In the genomic region with DNA sequence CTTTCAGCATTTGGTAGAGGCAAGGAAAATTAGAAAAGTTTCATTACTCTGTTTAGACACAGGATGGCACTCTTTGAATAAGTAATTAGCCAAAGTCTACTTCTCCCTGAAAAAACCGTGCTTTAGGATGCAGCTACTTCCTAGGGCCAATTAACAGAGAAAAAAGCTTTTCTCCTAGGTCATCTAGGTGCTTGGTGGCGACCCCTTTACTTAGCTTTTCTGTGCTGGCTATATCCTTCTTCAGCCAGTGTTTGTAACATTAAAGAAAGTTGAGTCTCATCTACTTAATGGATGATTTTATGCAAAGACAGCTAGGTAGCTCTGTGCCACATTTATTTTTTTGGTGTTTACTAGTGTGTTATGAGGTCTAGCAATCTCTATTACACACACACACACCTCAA, we compare ENCODE assay signal across 8 mouse cellular contexts. TPM values are rescaled to one million over a fixed set of nuclear protein-coding genes. Genes with fewer than 3 reads are reported as not detected.
DNase-seq lines count a peak whose midpoint lies in the region; ATAC-seq lines count a peak whose summit lies in the region.

No protein-coding gene starts in this region.

- WGBS in heart, embryonic 13.5 days: 7% methylated on average over 2 of the region's 2 CpGs

- no peaks in the 10 kb centered on the region for H3K36me3 ChIP-seq in heart, embryonic 13.5 days

- H3K4me3 ChIP-seq in heart, embryonic 13.5 days: peak overlapping the region; percentile 69

- peak overlapping the region; percentile 79 for H3K4me2 ChIP-seq in heart, embryonic 13.5 days

- H3K27me3 ChIP-seq in heart, embryonic 13.5 days (replicated peaks): no peaks in the 10 kb centered on the region

- peak; percentile 19 for DNase-seq in adrenal gland, postnatal 10 days
- DNase-seq in adrenal gland, postnatal 36 days: no peak
- DNase-seq in 416B (ENCODE audit: low read depth): peak; percentile 88
- DNase-seq in cerebellum, postnatal 10 days: peak; percentile 19 to 64
- DNase-seq in layer of hippocampus, adult 8-10 months (ENCODE audit: low spot score in 2 of 2): peak; percentile 8 to 14
- DNase-seq in right cerebral cortex, postnatal 14 days: no peak

- H3K4me1 ChIP-seq in heart, embryonic 13.5 days: peaks cover 5% of the 10 kb centered on the region

- peak overlapping the region; percentile 96 for H3K27ac ChIP-seq in heart, embryonic 13.5 days (replicated peaks)

- ATAC-seq in heart, embryonic 13.5 days (ENCODE audit: extremely low read depth, insufficient number of reproducible peaks, low FRiP score, low TSS enrichment): no peak
- peak; percentile 53 for ATAC-seq in megakaryocyte-erythroid progenitor cell, adult 5-6 weeks (replicated peaks; ENCODE audit: low FRiP score, low TSS enrichment, poor library complexity, severe bottlenecking)

- peak overlapping the region; percentile 89 for H3K9ac ChIP-seq in heart, embryonic 13.5 days

- H3K9me3 ChIP-seq in heart, embryonic 13.5 days: no peaks in the 10 kb centered on the region

RNA-seq across cellular contexts. Expression of a gene that starts 2.6 kb away (rescaled TPM):
- total RNA-seq in adrenal gland, postnatal 10 days (2021): 1 to 10 TPM; 3.7 to 5.1 TPM
- total RNA-seq in adrenal gland, postnatal 36 days (2021): 1 to 10 TPM; 2.5 to 4.5 TPM
- polyA plus RNA-seq in heart, embryonic 13.5 days (2015; fragmentation: Nextera tagmentation; extraction: Ambion mirVana): 3.7 and 4.2 TPM in 2 replicates
- total RNA-seq in layer of hippocampus, adult 8-10 months (2022): 1 to 10 TPM; 3.8 to 4.9 (median 4.2) TPM
- 4.4 and 4.9 TPM in 2 replicates for total RNA-seq in megakaryocyte-erythroid progenitor cell, adult 5-6 weeks (2014; fragmentation: Nextera tagmentation)
- total RNA-seq in megakaryocyte-erythroid progenitor cell, adult 5-6 weeks (2017): 0.38 and 1.9 TPM in 2 replicates

RNA-seq across cellular contexts. Expression of a gene that starts 56.4 kb away (rescaled TPM):
- total RNA-seq in adrenal gland, postnatal 10 days (2021): 10 to 100 TPM; 15.0 to 18.3 TPM
- 10 to 100 TPM; 14.0 to 14.2 TPM for total RNA-seq in adrenal gland, postnatal 36 days (2021)
- polyA plus RNA-seq in heart, embryonic 13.5 days (2015; fragmentation: Nextera tagmentation; extraction: Ambion mirVana): 8.1 TPM in 2 replicates
- total RNA-seq in layer of hippocampus, adult 8-10 months (2022): 10 to 100 TPM; 13.4 to 16.2 (median 14.7) TPM
- total RNA-seq in megakaryocyte-erythroid progenitor cell, adult 5-6 weeks (2014; fragmentation: Nextera tagmentation): 35.4 and 47.5 TPM in 2 replicates
- 45.6 and 55.2 TPM in 2 replicates for total RNA-seq in megakaryocyte-erythroid progenitor cell, adult 5-6 weeks (2017)

RNA-seq across cellular contexts. Expression of a gene that starts 56.6 kb away (rescaled TPM):
- 1 to 10 TPM; 6.7 to 7.7 TPM for total RNA-seq in adrenal gland, postnatal 10 days (2021)
- total RNA-seq in adrenal gland, postnatal 36 days (2021): 1 to 10 TPM; 2.4 to 2.7 TPM
- 49.5 and 53.6 TPM in 2 replicates for polyA plus RNA-seq in heart, embryonic 13.5 days (2015; fragmentation: Nextera tagmentation; extraction: Ambion mirVana)
- total RNA-seq in layer of hippocampus, adult 8-10 months (2022): 1 to 10 TPM in 2 of 4 experiments, under 1 TPM in 2; 0.63 to 1.5 (median 1.2) TPM
- 74.1 and 80.7 TPM in 2 replicates for total RNA-seq in megakaryocyte-erythroid progenitor cell, adult 5-6 weeks (2014; fragmentation: Nextera tagmentation)
- total RNA-seq in megakaryocyte-erythroid progenitor cell, adult 5-6 weeks (2017): 149 and 152 TPM in 2 replicates

Comparison
In these comparisons a context has a peak if more than half of its experiments do, and no peak if none do; other contexts are left out.
1. DNase-seq: peak in adrenal gland, postnatal 10 days (single experiment), 416B (single experiment), cerebellum, postnatal 10 days (2 of 2) and layer of hippocampus, adult 8-10 months (2 of 2); none in adrenal gland, postnatal 36 days (0 of 2) and right cerebral cortex, postnatal 14 days (single experiment).
2. RNA of a gene that starts 56.6 kb away (total RNA-seq): 74.1 to 152 TPM in megakaryocyte-erythroid progenitor cell, adult 5-6 weeks; 6.7 to 7.7 TPM in adrenal gland, postnatal 10 days, 2.4 to 2.7 TPM in adrenal gland, postnatal 36 days and 0.63 to 1.5 TPM in layer of hippocampus, adult 8-10 months; every median in the first group is over 4 times any median in the second.